Mouse (Mus musculus): Measurements from ENCODE around the gene Olfr472. TPM values are rescaled to one million over a fixed set of nuclear protein-coding genes. Genes with fewer than 3 reads are reported as not detected.

Gene Olfr472
- not detected in 2 replicates for polyA plus RNA-seq (2012; ENCODE audit: low replicate concordance)

DNA sequence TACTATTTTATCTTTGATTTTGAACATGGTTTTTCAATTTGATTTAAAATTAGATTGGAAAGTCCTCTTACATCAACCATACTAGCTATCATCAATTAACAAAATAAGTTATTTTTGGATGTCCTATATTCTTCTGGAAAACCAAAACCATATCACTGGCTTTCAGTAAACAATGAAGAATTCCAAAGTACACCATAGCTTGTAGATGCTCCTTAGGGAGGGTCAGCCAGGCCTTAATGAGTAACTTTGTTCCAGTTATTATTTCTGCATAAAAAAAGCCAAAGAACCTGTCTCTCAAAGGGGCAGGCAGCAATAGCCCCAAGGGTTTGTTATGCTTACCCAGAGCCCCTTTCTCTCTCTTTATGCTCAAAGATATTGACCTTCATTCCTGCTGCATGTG lies at the start of gene Olfr472:
TSS of gene Olfr472 (plus strand) at position 301 of the 400 bp plus-strand sequence.

DNA sequence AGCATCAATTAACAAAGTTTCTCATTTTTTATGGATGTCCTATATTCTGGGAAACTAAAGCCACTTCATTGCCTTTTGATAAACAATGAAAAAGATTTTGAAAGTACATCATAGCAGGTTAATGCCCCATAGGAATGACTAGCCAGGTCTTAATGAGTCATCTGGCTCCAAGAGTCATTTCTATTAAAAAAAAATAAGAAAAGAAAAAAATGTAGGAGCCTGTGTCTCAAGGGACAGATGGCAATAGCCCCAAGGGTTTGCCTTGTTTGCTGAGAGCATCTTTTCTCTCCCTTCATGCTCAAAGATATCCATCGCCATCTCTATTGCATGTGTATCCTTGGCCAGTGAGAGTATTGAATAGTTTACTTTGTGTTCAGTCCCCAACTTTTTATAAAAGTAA lies 32.4 kb downstream of the Olfr472 start, which contains the start of gene Olfr473:
TSS of gene Olfr473 (plus strand) at position 301 of the 400 bp plus-strand sequence.

DNA sequence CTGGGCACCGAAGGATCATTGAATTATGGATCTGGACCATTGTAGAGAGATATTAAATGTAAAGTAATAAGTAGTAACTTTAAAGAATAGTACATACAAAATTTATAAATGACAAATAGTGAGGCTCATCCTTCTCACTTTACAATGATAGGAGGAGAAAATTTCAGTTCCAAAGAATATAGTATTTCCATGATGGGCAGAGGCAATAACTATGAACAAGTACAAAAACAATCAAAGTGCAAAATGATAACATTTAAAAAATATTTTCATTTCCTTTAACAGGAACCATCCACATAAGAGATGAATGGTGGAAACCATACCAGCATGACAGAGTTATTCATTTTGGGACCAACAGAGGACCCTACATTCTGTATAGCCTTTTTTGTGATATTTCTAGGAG lies 56.6 kb downstream of the Olfr472 start, which contains the start of gene Olfr474:
TSS of gene Olfr474 (plus strand) at position 301 of the 400 bp plus-strand sequence.

Other genes with a start within 250 kb of the Olfr472 start
- 0.10 TPM in 1 of 2 replicates, not detected in the other for gene Cyb5r2, start 139.9 kb upstream of the Olfr472 start, polyA plus RNA-seq (2012; ENCODE audit: low replicate concordance)
- gene Ovch2, start 96.7 kb upstream of the Olfr472 start, polyA plus RNA-seq (2012; ENCODE audit: low replicate concordance): not detected in 2 replicates
- gene Olfr467, start 85.6 kb upstream of the Olfr472 start, polyA plus RNA-seq (2012; ENCODE audit: low replicate concordance): not detected in 2 replicates
- not detected in 2 replicates for gene Olfr469, start 72.4 kb upstream of the Olfr472 start, polyA plus RNA-seq (2012; ENCODE audit: low replicate concordance)
- gene Olfr470, start 50.4 kb upstream of the Olfr472 start, polyA plus RNA-seq (2012; ENCODE audit: low replicate concordance): not detected in 2 replicates
- gene Olfr473, start 32.5 kb downstream of the Olfr472 start, polyA plus RNA-seq (2012; ENCODE audit: low replicate concordance): not detected in 2 replicates
- gene Olfr474, start 56.7 kb downstream of the Olfr472 start, polyA plus RNA-seq (2012; ENCODE audit: low replicate concordance): not detected in 2 replicates
- not detected in 2 replicates for gene Olfr476, start 66.9 kb downstream of the Olfr472 start, polyA plus RNA-seq (2012; ENCODE audit: low replicate concordance)
- not detected in 2 replicates for gene Olfr477, start 88.8 kb downstream of the Olfr472 start, polyA plus RNA-seq (2012; ENCODE audit: low replicate concordance)
- not detected in 2 replicates for gene Olfr478, start 136.1 kb downstream of the Olfr472 start, polyA plus RNA-seq (2012; ENCODE audit: low replicate concordance)
- gene Olfr479, start 152.8 kb downstream of the Olfr472 start, polyA plus RNA-seq (2012; ENCODE audit: low replicate concordance): not detected in 2 replicates
- gene Olfr480, start 169.4 kb downstream of the Olfr472 start, polyA plus RNA-seq (2012; ENCODE audit: low replicate concordance): not detected in 2 replicates
- gene Olfr481, start 182.0 kb downstream of the Olfr472 start, polyA plus RNA-seq (2012; ENCODE audit: low replicate concordance): not detected in 2 replicates
- gene Olfr482, start 199.7 kb downstream of the Olfr472 start, polyA plus RNA-seq (2012; ENCODE audit: low replicate concordance): not detected in 2 replicates
- gene Olfr483, start 202.9 kb downstream of the Olfr472 start, polyA plus RNA-seq (2012; ENCODE audit: low replicate concordance): not detected in 2 replicates
- gene Olfr484, start 229.5 kb downstream of the Olfr472 start, polyA plus RNA-seq (2012; ENCODE audit: low replicate concordance): not detected in 2 replicates

All from hematopoietic multipotent progenitor cell, adult 10-12 weeks (in vitro differentiated cells).